Mouse (Mus musculus) midbrain, embryonic 12.5 days (tissue): ENCODE results near the gene Jak2. TPM values are rescaled to one million over a fixed set of nuclear protein-coding genes. Genes with fewer than 3 reads are reported as not detected.
A peak's percentile ranks its signal among the peaks of the same experiment; 100 is the strongest.

Experiments
- ATAC-seq: fragments of 200-750 bp; cut with Nextera tagmentation; 2 replicates; pipeline ENCODE4 v1.8.0; 2017; ENCODE audit warnings: low read depth, moderate TSS enrichment, moderate library complexity; ENCODE audit not compliant: low FRiP score
- H3K27ac ChIP-seq: fragments of 300-500 bp; sonication (generic); replicated peaks from 2 replicates; pipeline ENCODE4 v1.5.1; 2016; ENCODE audit warnings: mild to moderate bottlenecking
- H3K27me3 ChIP-seq: fragments of 300-500 bp; sonication (generic); 2 replicates; pipeline ENCODE4 v1.6.1; 2016; ENCODE audit warnings: mild to moderate bottlenecking
- H3K36me3 ChIP-seq: fragments of 300-500 bp; sonication (generic); 2 replicates; pipeline ENCODE4 v1.6.1; 2016
- H3K4me1 ChIP-seq: fragments of 300-500 bp; sonication (generic); 2 replicates; pipeline ENCODE4 v1.6.1; 2016
- H3K4me2 ChIP-seq: fragments of 300-500 bp; sonication (generic); replicated peaks from 2 replicates; pipeline ENCODE4 v1.6.1; 2016; ENCODE audit warnings: mild to moderate bottlenecking, moderate library complexity
- H3K4me3 ChIP-seq: fragments of 300-500 bp; sonication (generic); 2 replicates; pipeline ENCODE4 v1.5.1; 2016; ENCODE audit warnings: mild to moderate bottlenecking
- H3K9ac ChIP-seq: fragments of 300-500 bp; sonication (generic); replicated peaks from 2 replicates; pipeline ENCODE4 v1.6.1; 2016; ENCODE audit warnings: mild to moderate bottlenecking, moderate library complexity
- H3K9me3 ChIP-seq: fragments of 300-500 bp; sonication (generic); 2 replicates; pipeline ENCODE4 v1.6.1; 2016; ENCODE audit warnings: mild to moderate bottlenecking
- WGBS: fragments of 180-500 bp; shearing (Covaris S2); methylation state at CpG from one replicate; pipeline ENCODE4 v1.1.7; 2016; 5-methylcytosine and 5-hydroxymethylcytosine counted together
- polyA plus RNA-seq: library from polyadenylated mRNA; unstranded; fragments of >200 nt; fragmentation: Nextera tagmentation; extraction: Ambion mirVana; gene quantifications from 2 replicates; pipeline ENCODE4 v1.2.1, GENCODE M21; 2016

Jak2 gene
- 16.6 and 18.7 TPM in 2 replicates for polyA plus RNA-seq

- Histone ChIP-seq H3K9me3 (no peaks in the 10 kb centered on the region), H3K4me1 (peaks cover 42% of the 10 kb centered on the region), H3K4me3 (peak within 1 kb of the TSS; percentile 60), H3K9ac (peak within 1 kb of the TSS; percentile 85), H3K27me3 (no peaks in the 10 kb centered on the region), H3K36me3 (no peaks in the 10 kb centered on the region), H3K4me2 (peak within 1 kb of the TSS; percentile 71), H3K27ac (peak within 1 kb of the TSS; percentile 97)
- under 1% methylated on average over 81 of the region's 114 CpGs for WGBS
- peak; percentile 95 for ATAC-seq
Observed at GRCm38 (mm10) chr19:29251191-29251957, at the start of gene Jak2. Gene Jak2, plus strand, starts transcription at chr19:29251828.

GRCm38 (mm10) chr19:29203337-29203736 lies 48.3 kb upstream of the Jak2 start:
- Histone ChIP-seq H3K36me3 (no peaks in the 10 kb centered on the region), H3K4me1 (no peaks in the 10 kb centered on the region), H3K4me2 (no peak overlapping the region), H3K27ac (no peak overlapping the region), H3K4me3 (no peak overlapping the region), H3K9ac (no peak overlapping the region), H3K9me3 (no peaks in the 10 kb centered on the region), H3K27me3 (no peaks in the 10 kb centered on the region)
- 82% methylated on average over 2 of the region's 2 CpGs for WGBS
- ATAC-seq = no peak

- no peaks in the 10 kb centered on the region for H3K27me3 ChIP-seq
- H3K4me2 ChIP-seq = no peak overlapping the region
- WGBS = 82% methylated on average over 4 of the region's 4 CpGs
- no peak for ATAC-seq
- H3K9ac ChIP-seq = no peak overlapping the region
- H3K4me1 ChIP-seq = no peaks in the 10 kb centered on the region
- no peak overlapping the region for H3K4me3 ChIP-seq
- H3K36me3 ChIP-seq = no peaks in the 10 kb centered on the region
- H3K9me3 ChIP-seq = no peaks in the 10 kb centered on the region
- no peak overlapping the region for H3K27ac ChIP-seq
Observed at GRCm38 (mm10) chr19:29204583-29204982, 47.0 kb upstream of the Jak2 start.

- Histone ChIP-seq H3K27ac (no peak overlapping the region), H3K9me3 (no peaks in the 10 kb centered on the region), H3K36me3 (no peaks in the 10 kb centered on the region), H3K4me2 (no peak overlapping the region), H3K9ac (no peak overlapping the region), H3K4me1 (no peaks in the 10 kb centered on the region), H3K4me3 (no peak overlapping the region), H3K27me3 (no peaks in the 10 kb centered on the region)
- ATAC-seq = no peak
- WGBS = 76% methylated on average over 2 of the region's 2 CpGs
Observed at GRCm38 (mm10) chr19:29205267-29205666, 46.4 kb upstream of the Jak2 start.

GRCm38 (mm10) chr19:29209898-29210297 lies 41.7 kb upstream of the Jak2 start:
- H3K27me3 ChIP-seq = no peaks in the 10 kb centered on the region
- no peaks in the 10 kb centered on the region for H3K36me3 ChIP-seq
- no peak overlapping the region for H3K9ac ChIP-seq
- 91% methylated on average over 7 of the region's 7 CpGs for WGBS
- H3K4me2 ChIP-seq = no peak overlapping the region
- H3K27ac ChIP-seq = no peak overlapping the region
- no peaks in the 10 kb centered on the region for H3K9me3 ChIP-seq
- H3K4me3 ChIP-seq = no peak overlapping the region
- H3K4me1 ChIP-seq = no peaks in the 10 kb centered on the region
- ATAC-seq = no peak

GRCm38 (mm10) chr19:29210319-29210718 lies 41.3 kb upstream of the Jak2 start:
- no peaks in the 10 kb centered on the region for H3K36me3 ChIP-seq
- no peak overlapping the region for H3K27ac ChIP-seq
- H3K9ac ChIP-seq = no peak overlapping the region
- no peaks in the 10 kb centered on the region for H3K27me3 ChIP-seq
- no peak for ATAC-seq
- H3K4me1 ChIP-seq = no peaks in the 10 kb centered on the region
- H3K4me3 ChIP-seq = no peak overlapping the region
- WGBS = 93% methylated on average over 9 of the region's 9 CpGs
- H3K4me2 ChIP-seq = no peak overlapping the region
- no peaks in the 10 kb centered on the region for H3K9me3 ChIP-seq

GRCm38 (mm10) chr19:29215811-29216509 lies 35.7 kb upstream of the Jak2 start:
- no peaks in the 10 kb centered on the region for H3K4me1 ChIP-seq
- no peaks in the 10 kb centered on the region for H3K9me3 ChIP-seq
- no peaks in the 10 kb centered on the region for H3K36me3 ChIP-seq
- no peak overlapping the region for H3K4me3 ChIP-seq
- H3K4me2 ChIP-seq = no peak overlapping the region
- no peak overlapping the region for H3K9ac ChIP-seq
- 53% methylated on average over 8 of the region's 8 CpGs for WGBS
- H3K27me3 ChIP-seq = no peaks in the 10 kb centered on the region
- no peak overlapping the region for H3K27ac ChIP-seq
- no peak for ATAC-seq

GRCm38 (mm10) chr19:29221867-29222266 lies 29.8 kb upstream of the Jak2 start:
- no peaks in the 10 kb centered on the region for H3K36me3 ChIP-seq
- WGBS = 78% methylated on average over 4 of the region's 4 CpGs
- ATAC-seq = no peak
- H3K27me3 ChIP-seq = no peaks in the 10 kb centered on the region
- H3K4me3 ChIP-seq = no peak overlapping the region
- H3K4me2 ChIP-seq = no peak overlapping the region
- no peak overlapping the region for H3K27ac ChIP-seq
- no peaks in the 10 kb centered on the region for H3K4me1 ChIP-seq
- H3K9ac ChIP-seq = no peak overlapping the region
- no peaks in the 10 kb centered on the region for H3K9me3 ChIP-seq

GRCm38 (mm10) chr19:29224968-29225367 lies 26.7 kb upstream of the Jak2 start:
- no peaks in the 10 kb centered on the region for H3K36me3 ChIP-seq
- H3K27me3 ChIP-seq = no peaks in the 10 kb centered on the region
- H3K9ac ChIP-seq = no peak overlapping the region
- H3K4me3 ChIP-seq = no peak overlapping the region
- no peaks in the 10 kb centered on the region for H3K4me1 ChIP-seq
- ATAC-seq = no peak
- no peak overlapping the region for H3K4me2 ChIP-seq
- no peak overlapping the region for H3K27ac ChIP-seq
- H3K9me3 ChIP-seq = no peaks in the 10 kb centered on the region

- 85% methylated on average over 1 of the region's 1 CpGs for WGBS
- H3K4me3 ChIP-seq = no peak overlapping the region
- no peaks in the 10 kb centered on the region for H3K36me3 ChIP-seq
- H3K9me3 ChIP-seq = no peaks in the 10 kb centered on the region
- no peak overlapping the region for H3K9ac ChIP-seq
- H3K27ac ChIP-seq = no peak overlapping the region
- H3K27me3 ChIP-seq = no peaks in the 10 kb centered on the region
- H3K4me2 ChIP-seq = no peak overlapping the region
- no peak for ATAC-seq
- no peaks in the 10 kb centered on the region for H3K4me1 ChIP-seq
Observed at GRCm38 (mm10) chr19:29226996-29227395, 24.6 kb upstream of the Jak2 start.

GRCm38 (mm10) chr19:29227941-29228590 lies 23.6 kb upstream of the Jak2 start:
- Histone ChIP-seq H3K27me3 (no peaks in the 10 kb centered on the region), H3K36me3 (no peaks in the 10 kb centered on the region), H3K4me2 (no peak overlapping the region), H3K4me1 (no peaks in the 10 kb centered on the region), H3K4me3 (no peak overlapping the region), H3K9me3 (no peaks in the 10 kb centered on the region), H3K9ac (no peak overlapping the region), H3K27ac (no peak overlapping the region)
- WGBS = 72% methylated on average over 9 of the region's 9 CpGs
- ATAC-seq = no peak

- Histone ChIP-seq H3K4me3 (no peak overlapping the region), H3K4me2 (no peak overlapping the region), H3K9ac (no peak overlapping the region), H3K4me1 (no peaks in the 10 kb centered on the region), H3K27ac (no peak overlapping the region), H3K36me3 (no peaks in the 10 kb centered on the region), H3K9me3 (no peaks in the 10 kb centered on the region), H3K27me3 (no peaks in the 10 kb centered on the region)
- 86% methylated on average over 2 of the region's 2 CpGs for WGBS
- ATAC-seq = no peak
Observed at GRCm38 (mm10) chr19:29228989-29229388, 22.6 kb upstream of the Jak2 start.
